Mouse (Mus musculus) c-Kit-negative CD71-positive TER-119-positive erythroid progenitor cells, embryonic 14.5 days (primary cell): ENCODE results near the gene Gfra4.

ENCODE experiments used
- DNase-seq: peaks from one replicate; pipeline ENCODE4 v3.0.0-alpha.2; 2013; ENCODE audit warnings: low read depth, low spot score

Gfra4 gene

DNA sequence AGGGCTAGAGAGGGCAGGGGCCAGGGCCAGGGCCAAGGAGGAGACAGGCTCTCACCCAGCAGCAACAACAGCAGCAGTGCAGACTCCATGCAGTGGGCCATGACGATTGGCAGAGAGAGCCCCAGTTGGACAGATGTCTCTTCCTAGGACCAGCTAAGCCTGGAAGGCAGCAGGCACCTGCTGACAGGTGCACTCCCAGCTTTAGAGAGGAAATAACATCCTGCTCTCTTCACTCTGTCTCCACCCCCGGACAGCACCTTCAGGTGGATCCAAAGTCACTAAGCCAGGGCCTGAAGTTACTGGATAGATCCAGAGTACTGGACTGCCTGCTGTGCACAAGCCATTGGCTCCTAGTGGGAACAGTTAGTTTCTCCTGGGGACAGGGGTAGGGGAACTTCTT, at the start of gene Gfra4:
Gene Gfra4, minus strand, starts transcription at position 101 of the 400 bp plus-strand sequence.
- DNase-seq, result no peak

- no peak for DNase-seq
Measured at GRCm38 (mm10) chr2:131090852-131091251, 48.0 kb upstream of the Gfra4 start.

- DNase-seq, result no peak
Measured at GRCm38 (mm10) chr2:131089634-131090033, 46.7 kb upstream of the Gfra4 start.

DNA sequence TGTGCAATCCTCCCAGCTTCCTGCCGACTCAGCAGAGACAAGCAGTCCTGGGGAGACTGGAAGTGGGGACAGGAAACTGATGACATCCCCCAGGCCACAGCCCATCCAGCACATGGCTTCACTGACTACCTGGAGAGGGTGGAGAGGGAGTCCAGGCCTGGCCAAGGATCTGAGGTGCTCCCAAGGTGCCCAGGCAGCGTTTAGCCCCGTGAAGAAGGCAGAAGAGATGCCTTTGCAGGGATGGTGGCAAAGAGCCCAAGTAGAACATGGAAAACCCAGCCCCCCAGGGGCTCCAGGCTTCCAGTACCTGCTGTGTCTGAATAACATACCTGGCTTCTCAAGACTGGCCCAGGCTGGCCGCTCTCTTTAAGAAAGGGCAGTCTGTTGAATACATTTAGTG, 45.7 kb upstream of the Gfra4 start:
- no peak for DNase-seq

- no peak for DNase-seq
Measured at GRCm38 (mm10) chr2:131086667-131087390, 43.9 kb upstream of the Gfra4 start, which contains the start of gene Siglec1. Gene Siglec1, minus strand, starts transcription at chr2:131086765.

DNA sequence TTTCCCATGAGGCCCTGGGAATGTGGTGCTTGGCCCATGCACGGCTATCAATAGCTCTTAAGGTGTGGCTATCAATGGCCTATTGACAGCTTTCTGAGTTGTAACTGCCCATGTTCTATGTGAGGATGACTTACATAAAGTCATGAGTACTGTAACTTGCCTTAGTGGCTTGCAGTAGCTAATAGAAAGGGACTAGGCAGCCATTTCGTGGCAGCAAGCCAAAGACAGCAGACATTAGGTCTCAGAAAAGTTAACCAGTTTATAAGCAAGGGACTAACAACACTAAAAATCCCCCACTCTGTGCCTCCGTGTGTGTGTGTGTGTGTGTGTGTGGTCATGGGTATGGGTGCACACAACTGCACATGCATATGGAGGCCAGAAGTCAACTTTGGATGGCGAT, 41.3 kb upstream of the Gfra4 start:
- DNase-seq, result no peak

DNA sequence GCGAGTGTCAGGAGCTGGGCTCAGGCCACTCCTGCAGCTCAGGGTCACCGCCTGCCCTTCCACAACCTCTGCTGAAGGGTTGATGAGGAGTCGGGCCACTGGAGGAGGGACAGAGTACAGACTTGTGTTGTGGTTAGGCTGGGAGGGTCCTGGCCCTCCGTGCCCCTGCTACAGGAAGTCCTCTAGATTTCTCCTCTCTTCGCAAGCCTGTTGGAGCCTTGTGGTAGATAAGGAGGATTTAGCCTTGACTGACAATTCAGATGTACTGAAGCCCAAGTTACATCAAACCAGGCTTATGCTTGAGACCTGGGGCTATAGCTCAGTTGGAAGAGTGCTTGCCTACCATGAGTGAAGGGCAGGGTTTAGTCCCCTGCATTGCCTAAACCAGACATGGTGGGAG, 37.6 kb upstream of the Gfra4 start:
- no peak for DNase-seq

DNA sequence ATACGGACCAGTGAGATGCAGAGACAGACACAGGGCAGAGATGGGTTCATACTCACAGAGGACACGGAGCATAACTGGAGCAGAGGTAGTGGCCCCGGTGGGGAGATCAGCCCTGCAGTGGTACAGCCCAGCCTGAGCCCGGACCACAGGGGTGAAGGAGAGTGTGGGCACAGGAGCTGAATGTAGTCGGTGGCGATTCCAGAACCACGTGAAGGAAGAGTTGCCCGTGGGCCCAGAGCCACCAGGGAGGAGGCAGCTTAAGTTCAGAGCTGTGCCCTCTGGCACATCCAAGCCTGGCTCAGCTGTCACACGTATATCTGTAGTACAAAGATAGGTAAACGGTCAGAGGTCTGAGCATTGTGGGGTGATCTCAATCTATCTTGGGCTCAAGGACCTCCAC, 29.6 kb upstream of the Gfra4 start:
- DNase-seq, result no peak

DNA sequence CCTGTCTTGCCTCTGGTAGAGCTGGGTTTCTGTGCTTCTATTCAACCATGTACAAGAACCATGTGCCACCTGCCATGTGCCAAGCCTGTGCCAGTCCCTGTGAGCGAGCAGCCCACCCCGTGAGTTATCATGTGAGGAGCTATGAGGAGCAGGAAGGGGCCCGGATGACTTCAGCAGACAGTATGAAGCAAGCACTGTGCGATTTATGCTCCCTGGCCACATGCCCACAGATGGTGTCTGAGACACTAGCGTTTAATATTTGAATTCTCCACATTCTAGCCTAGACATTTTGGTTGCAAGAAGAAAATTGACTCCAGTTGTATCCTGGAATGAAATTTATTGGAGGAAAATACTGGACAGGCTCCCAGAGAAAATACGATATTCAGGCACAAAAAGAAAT, 24.6 kb upstream of the Gfra4 start:
- no peak for DNase-seq

DNA sequence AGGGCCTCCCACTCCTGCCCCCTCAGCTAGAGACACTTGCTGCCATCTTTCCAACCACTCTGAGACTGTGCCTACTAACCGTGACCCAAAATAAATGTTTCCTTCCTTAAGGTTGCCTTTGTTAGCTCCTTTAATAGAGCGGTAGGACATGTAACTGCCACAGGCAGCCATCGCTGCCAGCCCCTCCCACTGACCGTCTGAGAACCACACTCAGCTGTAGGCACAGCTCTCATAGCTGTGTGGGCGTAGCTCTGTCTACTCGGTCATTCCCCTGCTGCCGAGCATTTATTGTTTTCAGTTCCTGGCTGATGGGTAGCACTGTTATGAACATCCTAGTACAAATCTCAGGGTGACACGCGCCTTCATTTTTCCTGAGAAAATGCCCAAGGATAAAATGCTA, 23.5 kb upstream of the Gfra4 start:
- DNase-seq, result no peak

- no peak for DNase-seq
Measured at GRCm38 (mm10) chr2:131063404-131063864, 20.5 kb upstream of the Gfra4 start, which contains the start of gene Adam33. Gene Adam33, minus strand, starts transcription at chr2:131063814.

- no peak for DNase-seq
Measured at GRCm38 (mm10) chr2:131061607-131062006, 18.7 kb upstream of the Gfra4 start.

DNA sequence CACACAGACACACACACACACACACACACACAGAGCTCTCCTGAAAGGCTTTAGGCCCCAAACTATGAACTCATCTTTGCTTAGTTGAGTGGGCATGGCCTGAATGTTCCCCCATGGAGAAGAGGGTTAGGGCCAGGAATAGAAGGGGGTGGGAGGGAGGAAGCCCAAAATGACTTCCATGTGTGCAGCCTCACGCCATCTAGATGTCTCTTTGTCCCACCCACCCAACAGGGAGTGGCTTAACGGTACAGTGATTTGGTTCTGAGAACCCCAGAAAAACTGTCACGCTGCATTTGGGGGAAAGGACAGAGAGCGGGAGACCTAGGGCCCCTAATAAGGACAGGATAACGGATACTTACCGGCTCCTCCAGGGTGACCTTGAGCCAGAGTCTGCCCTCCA, 17.9 kb upstream of the Gfra4 start:
- no peak for DNase-seq

GRCm38 (mm10) chr2:131059781-131060540, 17.1 kb upstream of the Gfra4 start:
- DNase-seq, result no peak

- DNase-seq, result no peak
Measured at GRCm38 (mm10) chr2:131059377-131059776, 16.5 kb upstream of the Gfra4 start.

DNA sequence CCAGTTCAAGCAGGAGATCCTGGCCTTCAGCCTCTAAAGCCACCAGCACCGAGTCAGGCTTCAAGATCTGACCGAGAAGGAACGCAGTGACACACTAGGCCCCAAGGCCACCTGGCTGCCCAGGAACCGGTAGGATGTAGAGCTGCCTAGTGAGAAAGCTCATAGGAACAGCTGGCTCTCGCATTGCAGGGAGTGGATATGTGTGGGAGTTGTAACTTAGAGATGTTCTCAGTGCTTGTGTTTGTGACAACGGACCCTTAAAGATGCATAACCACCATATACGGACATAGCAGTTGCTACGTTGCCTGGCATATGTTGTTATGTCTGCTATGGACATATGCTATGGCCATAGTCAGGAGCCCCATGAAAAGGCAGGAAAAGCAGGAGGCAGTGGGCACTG, 15.8 kb upstream of the Gfra4 start:
- DNase-seq, result no peak

GRCm38 (mm10) chr2:131056191-131056590, 13.3 kb upstream of the Gfra4 start:
- DNase-seq, result no peak

DNA sequence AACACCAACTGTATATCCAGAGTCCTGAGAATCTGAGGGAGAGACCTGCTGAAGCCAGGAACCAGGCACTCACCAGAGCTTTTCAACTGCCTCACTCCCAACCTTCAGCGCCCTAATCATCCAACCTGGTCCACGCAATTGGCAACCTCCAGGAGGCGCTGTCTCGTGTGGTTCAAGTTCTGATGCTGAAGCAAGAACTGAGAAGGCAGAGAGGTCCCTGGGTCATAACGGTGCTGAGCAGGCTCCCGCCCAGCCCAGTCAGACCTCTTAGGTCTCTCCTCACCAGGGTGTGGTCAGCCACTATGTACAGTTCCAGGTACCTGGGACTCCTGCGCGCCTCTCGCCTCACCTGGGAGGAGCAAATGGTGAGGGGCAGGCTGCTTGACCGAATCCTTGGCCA, 12.7 kb upstream of the Gfra4 start:
- DNase-seq, result peak; percentile 22

DNA sequence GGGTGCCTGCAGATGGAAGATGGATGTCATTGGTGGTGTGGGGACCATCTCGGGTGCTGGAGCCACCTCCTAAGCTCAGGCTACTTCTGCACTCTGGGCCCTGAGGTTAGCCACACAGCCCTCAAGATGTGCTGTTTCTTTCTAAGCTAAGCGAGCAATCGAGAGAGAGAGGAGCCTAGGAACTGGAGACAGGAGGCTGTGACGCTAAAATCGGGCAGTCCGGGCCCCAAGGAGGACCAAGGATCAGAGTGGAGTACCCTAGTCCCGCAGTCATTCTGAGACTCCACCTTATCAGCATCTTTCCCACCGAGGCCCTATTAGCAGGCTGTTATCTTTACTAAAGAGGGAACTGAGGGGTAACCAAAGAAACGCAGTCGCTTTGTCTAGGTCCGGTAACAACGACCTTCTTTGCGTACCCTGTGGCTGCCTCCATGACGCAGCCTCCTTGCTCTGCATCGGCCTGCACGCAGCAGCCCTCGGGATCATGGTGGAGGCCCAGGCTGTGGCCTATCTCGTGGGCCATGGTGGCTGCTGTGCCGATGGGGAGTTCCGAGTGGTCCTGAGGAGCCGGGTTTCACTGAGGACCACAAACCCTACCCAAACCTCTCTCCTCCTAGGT, 11.9 kb upstream of the Gfra4 start:
- no peak for DNase-seq

DNA sequence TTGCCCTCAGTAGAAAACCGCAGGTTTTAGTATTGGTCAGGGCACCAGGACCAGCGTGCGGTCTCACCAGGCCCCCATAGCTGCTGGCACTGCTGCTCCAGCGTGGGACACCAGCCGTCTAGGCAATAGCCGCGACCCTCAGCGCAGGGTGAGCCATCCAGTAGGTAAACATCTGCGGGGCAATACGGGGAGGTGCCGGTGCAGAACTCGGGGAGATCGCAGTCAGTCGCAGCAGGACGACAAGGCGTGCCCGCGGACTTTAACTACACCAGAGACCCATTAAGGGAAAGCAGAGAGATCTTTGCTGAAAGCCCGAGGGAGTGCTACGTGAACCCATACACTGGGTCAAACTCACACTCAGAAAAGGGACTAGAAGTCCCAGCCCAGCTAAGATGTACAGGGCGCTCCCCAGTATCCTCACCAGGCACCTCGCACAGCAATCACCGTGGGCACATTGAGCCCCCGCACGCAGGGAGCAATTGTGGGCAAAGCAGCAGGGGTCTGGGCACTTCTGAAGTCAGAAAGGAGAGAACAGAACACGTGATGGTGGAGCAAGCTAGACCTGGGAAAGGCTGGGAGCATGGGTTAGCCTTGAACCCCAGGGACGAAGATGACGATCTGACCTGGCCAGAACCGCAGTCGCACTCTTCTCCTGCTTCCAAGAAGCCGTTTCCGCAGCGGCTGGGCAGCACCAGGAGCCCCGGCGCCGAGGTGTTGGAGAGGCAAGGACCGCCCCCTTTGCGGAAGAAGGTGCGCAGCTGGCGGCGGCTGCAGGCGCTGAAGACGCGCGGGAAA, 11.2 kb upstream of the Gfra4 start:
- no peak for DNase-seq

- DNase-seq, result no peak
Measured at GRCm38 (mm10) chr2:131052862-131053418, 10.1 kb upstream of the Gfra4 start.
